9 mouse cellular contexts compared by ENCODE assay signal in the genomic region with DNA sequence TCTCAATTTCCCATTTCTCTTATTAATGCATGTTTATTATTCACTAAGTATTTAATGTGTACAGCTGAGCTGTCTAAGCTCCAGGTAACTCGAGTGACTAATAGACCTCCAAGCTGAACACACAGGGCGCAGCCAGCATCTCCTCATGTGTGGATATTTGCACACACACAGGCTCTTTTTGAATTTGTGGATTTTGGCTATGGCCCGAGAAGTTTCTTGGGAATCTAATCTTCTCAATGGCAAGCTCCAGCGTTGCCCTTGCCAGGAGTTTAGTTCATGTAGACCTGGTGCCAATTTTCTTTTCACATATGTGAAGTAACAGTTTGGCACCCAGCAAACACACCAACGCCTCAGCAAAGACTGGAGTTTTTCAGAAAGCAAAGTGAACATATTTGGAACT.
DNase-seq lines count a peak whose midpoint lies in the region; ATAC-seq and TF ChIP-seq lines count a peak whose summit lies in the region.
"Had no signal": no experiment of that assay in that cellular context is flagged by ENCODE, and none has a peak within 500 bp of the region (broad histone marks: within the 10 kb centered on the region; RNA-seq: fewer than 3 reads in every experiment).

No protein-coding gene starts in this region.

- H3K9ac ChIP-seq in forebrain, embryonic 14.5 days (ENCODE audit: low read length), result no peak overlapping the region
- no peak overlapping the region for H3K9ac ChIP-seq in forebrain, embryonic 12.5 days
- H3K9ac ChIP-seq in embryonic facial prominence, embryonic 15.5 days, result no peak overlapping the region
- no peak overlapping the region for H3K9ac ChIP-seq in intestine, postnatal 0 days (ENCODE audit: low read depth, low read length)

- H3K27ac ChIP-seq in forebrain, embryonic 14.5 days (ENCODE audit: low read depth, low read length), result no peak overlapping the region
- no peak overlapping the region for H3K27ac ChIP-seq in forebrain, embryonic 12.5 days
- 0 out of 2 replicates have a peak overlapping the region, but pooled peaks have one; percentile 63 for H3K27ac ChIP-seq in embryonic facial prominence, embryonic 15.5 days (replicated peaks)
- no peak overlapping the region for H3K27ac ChIP-seq in intestine, postnatal 0 days (ENCODE audit: low read depth, low read length)

- H3K4me2 ChIP-seq in forebrain, embryonic 14.5 days (ENCODE audit: low read length), result no peak overlapping the region
- no peak overlapping the region for H3K4me2 ChIP-seq in forebrain, embryonic 12.5 days
- no peak overlapping the region for H3K4me2 ChIP-seq in embryonic facial prominence, embryonic 15.5 days (replicated peaks)
- H3K4me2 ChIP-seq in intestine, postnatal 0 days (replicated peaks; ENCODE audit: low read depth), result no peak overlapping the region

- TF ChIP-seq CTCF in intestine, postnatal 0 days (IDR thresholded peaks at IDR 0.05; ENCODE audit: low read depth), result no peak

- H3K4me1 ChIP-seq in forebrain, embryonic 14.5 days (ENCODE audit: control insufficient read depth, insufficient read depth, low read length), result peaks cover 3% of the 10 kb centered on the region; the same call in 1 of the 2 replicates
- H3K4me1 ChIP-seq in forebrain, embryonic 12.5 days, result peaks cover 7% of the 10 kb centered on the region; the same call in 1 of the 2 replicates
- peaks cover 21% of the 10 kb centered on the region for H3K4me1 ChIP-seq in embryonic facial prominence, embryonic 15.5 days
- H3K4me1 ChIP-seq in intestine, postnatal 0 days (replicated peaks; ENCODE audit: control insufficient read depth, insufficient read depth, low read length), result 0 out of 2 replicates have a peak, but pooled peaks cover 4% of the 10 kb centered on the region

- no peaks in the 10 kb centered on the region for H3K27me3 ChIP-seq in forebrain, embryonic 14.5 days (replicated peaks; ENCODE audit: control insufficient read depth, insufficient read depth, low read length)
- no peaks in the 10 kb centered on the region for H3K27me3 ChIP-seq in forebrain, embryonic 12.5 days
- H3K27me3 ChIP-seq in embryonic facial prominence, embryonic 15.5 days, result no peaks in the 10 kb centered on the region
- no peaks in the 10 kb centered on the region for H3K27me3 ChIP-seq in intestine, postnatal 0 days (replicated peaks; ENCODE audit: control insufficient read depth, insufficient read depth, low read length)

- DNase-seq in forebrain, embryonic 14.5 days (ENCODE audit: low spot score), result peak; percentile 91
- peak; percentile 48 for DNase-seq in 3134 (ENCODE audit: extremely low read depth, insufficient read length, low spot score)
- DNase-seq in heart, postnatal 10 days, result peak; percentile 76 to 77
- DNase-seq in kidney, postnatal 25 days, result no peak
- no peak for DNase-seq in kidney, adult 11 months

- H3K36me3 ChIP-seq in forebrain, embryonic 14.5 days (ENCODE audit: control insufficient read depth, insufficient read depth, low read length), result no peaks in the 10 kb centered on the region
- no peaks in the 10 kb centered on the region for H3K36me3 ChIP-seq in forebrain, embryonic 12.5 days (replicated peaks)
- H3K36me3 ChIP-seq in embryonic facial prominence, embryonic 15.5 days, result no peaks in the 10 kb centered on the region
- no peaks in the 10 kb centered on the region for H3K36me3 ChIP-seq in intestine, postnatal 0 days (ENCODE audit: control insufficient read depth, insufficient read depth)

- no peaks in the 10 kb centered on the region for H3K9me3 ChIP-seq in forebrain, embryonic 14.5 days (replicated peaks; ENCODE audit: control insufficient read depth, low read length)
- H3K9me3 ChIP-seq in forebrain, embryonic 12.5 days, result no peaks in the 10 kb centered on the region
- H3K9me3 ChIP-seq in embryonic facial prominence, embryonic 15.5 days (replicated peaks), result no peaks in the 10 kb centered on the region
- no peaks in the 10 kb centered on the region for H3K9me3 ChIP-seq in intestine, postnatal 0 days (ENCODE audit: control insufficient read depth)

- no peak overlapping the region for H3K4me3 ChIP-seq in forebrain, embryonic 14.5 days (ENCODE audit: low read depth, low read length)
- no peak overlapping the region for H3K4me3 ChIP-seq in forebrain, embryonic 12.5 days (replicated peaks)
- no peak overlapping the region for H3K4me3 ChIP-seq in embryonic facial prominence, embryonic 15.5 days (replicated peaks)
- H3K4me3 ChIP-seq in intestine, postnatal 0 days (ENCODE audit: low read depth, low read length), result no peak overlapping the region

- WGBS in forebrain, embryonic 14.5 days, result 57% methylated on average over 5 of the region's 5 CpGs
- WGBS in forebrain, embryonic 12.5 days, result 84% methylated on average over 5 of the region's 5 CpGs
- 48% methylated on average over 5 of the region's 5 CpGs for WGBS in embryonic facial prominence, embryonic 15.5 days
- WGBS in intestine, postnatal 0 days, result 81% methylated on average over 5 of the region's 5 CpGs

- intact Hi-C loops in heart, postnatal 10 days (cut with DNase I), result no loop called here

- ATAC-seq in forebrain, embryonic 14.5 days, result no peak
- ATAC-seq in forebrain, embryonic 12.5 days (ENCODE audit: low FRiP score), result no peak
- no peak for ATAC-seq in embryonic facial prominence, embryonic 15.5 days (ENCODE audit: insufficient number of reproducible peaks, low FRiP score, low TSS enrichment, low read depth)
- no peak for ATAC-seq in intestine, postnatal 0 days
- ATAC-seq: intestine, embryonic 16.5 days had no signal

Comparison
In these comparisons a context has a peak if more than half of its experiments do, and no peak if none do; other contexts are left out.
1. DNase-seq: peak in forebrain, embryonic 14.5 days (single experiment), 3134 (single experiment) and heart, postnatal 10 days (2 of 2); none in kidney, postnatal 25 days (0 of 2) and kidney, adult 11 months (single experiment).